Mouse (Mus musculus) stomach, embryonic 15.5 days (tissue): ENCODE measurements around the gene Slc8a1. TPM values are rescaled to one million over a fixed set of nuclear protein-coding genes. Genes with fewer than 3 reads are reported as not detected.

Experiments
- ATAC-seq: fragments of 200-750 bp; cut with Nextera tagmentation; 2 replicates; pipeline ENCODE4 v1.8.0; 2017; ENCODE audit warnings: low read depth, moderate number of reproducible peaks, moderate TSS enrichment; ENCODE audit not compliant: insufficient read depth, low FRiP score
- H3K27ac ChIP-seq: fragments of 300-500 bp; sonication (generic); 2 replicates; pipeline ENCODE4 v1.5.1; 2015; ENCODE audit warnings: mild to moderate bottlenecking, inconsistent platforms
- H3K27me3 ChIP-seq: fragments of 300-500 bp; sonication (generic); replicated peaks from 2 replicates; pipeline ENCODE4 v1.6.1; 2015; ENCODE audit warnings: inconsistent platforms
- H3K36me3 ChIP-seq: fragments of 300-500 bp; sonication (generic); 2 replicates; pipeline ENCODE4 v1.6.1; 2015; ENCODE audit warnings: inconsistent platforms
- H3K4me1 ChIP-seq: fragments of 300-500 bp; sonication (generic); 2 replicates; pipeline ENCODE4 v1.6.1; 2015; ENCODE audit warnings: inconsistent platforms
- H3K4me2 ChIP-seq: fragments of 300-500 bp; sonication (generic); 2 replicates; pipeline ENCODE4 v1.6.1; 2015; ENCODE audit warnings: mild to moderate bottlenecking, inconsistent platforms
- H3K4me3 ChIP-seq: fragments of 300-500 bp; sonication (generic); replicated peaks from 2 replicates; pipeline ENCODE4 v1.5.1; 2015; ENCODE audit warnings: inconsistent platforms
- H3K9ac ChIP-seq: fragments of 300-500 bp; sonication (generic); 2 replicates; pipeline ENCODE4 v1.6.1; 2015; ENCODE audit warnings: inconsistent platforms
- H3K9me3 ChIP-seq: fragments of 300-500 bp; sonication (generic); 2 replicates; pipeline ENCODE4 v1.6.1; 2016; ENCODE audit warnings: inconsistent platforms
- WGBS: fragments of 180-500 bp; shearing (Covaris S2); methylation state at CpG from one replicate; pipeline ENCODE4 v1.1.7; 2015; 5-methylcytosine and 5-hydroxymethylcytosine counted together
- polyA plus RNA-seq: library from polyadenylated mRNA; unstranded; fragments of >200 nt; fragmentation: Nextera tagmentation; extraction: Ambion mirVana; gene quantifications from 2 replicates; pipeline ENCODE4 v1.2.1, GENCODE M21; 2015

The Slc8a1 gene
- polyA plus RNA-seq, 1 experiment from 2014 or later: 7.4 TPM

GRCm38 (mm10) chr17:81550864-81551263 lies 187.3 kb downstream of the Slc8a1 start:
- no peak for ATAC-seq
- Histone ChIP-seq H3K27ac (no peak overlapping the region), H3K4me3 (no peak overlapping the region), H3K4me2 (no peak overlapping the region), H3K27me3 (no peaks in the 10 kb centered on the region), H3K36me3 (no peaks in the 10 kb centered on the region), H3K4me1 (no peaks in the 10 kb centered on the region; the same call in 1 of the 2 replicates), H3K9ac (no peak overlapping the region), H3K9me3 (no peaks in the 10 kb centered on the region)
- 83% methylated on average over 3 of the region's 3 CpGs for WGBS

GRCm38 (mm10) chr17:81548016-81548415 lies 190.2 kb downstream of the Slc8a1 start:
- Histone ChIP-seq H3K27ac (no peak overlapping the region), H3K9me3 (no peaks in the 10 kb centered on the region), H3K4me2 (no peak overlapping the region), H3K4me3 (no peak overlapping the region), H3K36me3 (no peaks in the 10 kb centered on the region), H3K4me1 (no peaks in the 10 kb centered on the region; the same call in 1 of the 2 replicates), H3K27me3 (no peaks in the 10 kb centered on the region), H3K9ac (no peak overlapping the region)
- 36% methylated on average over 4 of the region's 4 CpGs for WGBS
- ATAC-seq: no peak

GRCm38 (mm10) chr17:81546525-81546924 lies 191.7 kb downstream of the Slc8a1 start:
- Histone ChIP-seq H3K9me3 (no peaks in the 10 kb centered on the region), H3K27me3 (no peaks in the 10 kb centered on the region), H3K27ac (no peak overlapping the region), H3K9ac (no peak overlapping the region), H3K4me2 (no peak overlapping the region), H3K36me3 (no peaks in the 10 kb centered on the region), H3K4me3 (no peak overlapping the region), H3K4me1 (no peaks in the 10 kb centered on the region; the same call in 1 of the 2 replicates)
- no peak for ATAC-seq
- WGBS: 69% methylated on average over 6 of the region's 6 CpGs

- no peaks in the 10 kb centered on the region for H3K36me3 ChIP-seq
- WGBS: 80% methylated on average over 5 of the region's 5 CpGs
- no peak overlapping the region for H3K4me2 ChIP-seq
- no peak overlapping the region for H3K4me3 ChIP-seq
- no peak overlapping the region for H3K9ac ChIP-seq
- H3K9me3 ChIP-seq: no peaks in the 10 kb centered on the region
- no peaks in the 10 kb centered on the region for H3K27me3 ChIP-seq
- no peak overlapping the region for H3K27ac ChIP-seq
- H3K4me1 ChIP-seq: no peaks in the 10 kb centered on the region; the same call in 1 of the 2 replicates
- no peak for ATAC-seq
Observed at GRCm38 (mm10) chr17:81546012-81546411, 192.2 kb downstream of the Slc8a1 start.

GRCm38 (mm10) chr17:81544926-81545325 lies 193.3 kb downstream of the Slc8a1 start:
- no peaks in the 10 kb centered on the region for H3K36me3 ChIP-seq
- no peak overlapping the region for H3K4me2 ChIP-seq
- WGBS: 87% methylated on average over 3 of the region's 3 CpGs
- H3K9me3 ChIP-seq: no peaks in the 10 kb centered on the region
- no peaks in the 10 kb centered on the region; the same call in 1 of the 2 replicates for H3K4me1 ChIP-seq
- no peak overlapping the region for H3K4me3 ChIP-seq
- H3K9ac ChIP-seq: no peak overlapping the region
- H3K27me3 ChIP-seq: no peaks in the 10 kb centered on the region
- ATAC-seq: no peak
- no peak overlapping the region for H3K27ac ChIP-seq

GRCm38 (mm10) chr17:81542313-81543185 lies 195.6 kb downstream of the Slc8a1 start:
- no peak overlapping the region for H3K9ac ChIP-seq
- no peaks in the 10 kb centered on the region for H3K27me3 ChIP-seq
- no peaks in the 10 kb centered on the region for H3K9me3 ChIP-seq
- H3K4me3 ChIP-seq: no peak overlapping the region
- no peak overlapping the region for H3K27ac ChIP-seq
- no peak for ATAC-seq
- H3K4me2 ChIP-seq: no peak overlapping the region
- 83% methylated on average over 12 of the region's 12 CpGs for WGBS
- no peaks in the 10 kb centered on the region; the same call in 1 of the 2 replicates for H3K4me1 ChIP-seq
- no peaks in the 10 kb centered on the region for H3K36me3 ChIP-seq

GRCm38 (mm10) chr17:81538163-81539160 lies 199.7 kb downstream of the Slc8a1 start:
- 60% methylated on average over 9 of the region's 9 CpGs for WGBS

GRCm38 (mm10) chr17:81536093-81536492 lies 202.1 kb downstream of the Slc8a1 start:
- Histone ChIP-seq H3K9ac (no peak overlapping the region), H3K36me3 (no peaks in the 10 kb centered on the region), H3K4me1 (no peaks in the 10 kb centered on the region), H3K9me3 (no peaks in the 10 kb centered on the region), H3K4me3 (no peak overlapping the region), H3K4me2 (no peak overlapping the region), H3K27ac (no peak overlapping the region), H3K27me3 (no peaks in the 10 kb centered on the region)
- WGBS: 86% methylated on average over 3 of the region's 3 CpGs
- ATAC-seq: no peak

More at GRCm38 (mm10) chr17:81538163-81539160, 199.7 kb downstream of the Slc8a1 start:
- Histone ChIP-seq H3K36me3 (no peaks in the 10 kb centered on the region), H3K27ac (no peak overlapping the region), H3K4me3 (no peak overlapping the region), H3K9ac (no peak overlapping the region), H3K9me3 (no peaks in the 10 kb centered on the region), H3K27me3 (no peaks in the 10 kb centered on the region), H3K4me1 (no peaks in the 10 kb centered on the region), H3K4me2 (no peak overlapping the region)
- ATAC-seq: no peak

GRCm38 (mm10) chr17:81529849-81530248 lies 208.3 kb downstream of the Slc8a1 start:
- 41% methylated on average over 2 of the region's 2 CpGs for WGBS
- H3K4me3 ChIP-seq: no peak overlapping the region
- H3K4me1 ChIP-seq: no peaks in the 10 kb centered on the region
- no peak overlapping the region for H3K9ac ChIP-seq
- H3K27me3 ChIP-seq: no peaks in the 10 kb centered on the region
- ATAC-seq: no peak
- no peak overlapping the region for H3K4me2 ChIP-seq
- H3K36me3 ChIP-seq: no peaks in the 10 kb centered on the region
- no peak overlapping the region; the same call in 1 of the 2 replicates for H3K27ac ChIP-seq
- H3K9me3 ChIP-seq: no peaks in the 10 kb centered on the region

GRCm38 (mm10) chr17:81528940-81529339 lies 209.2 kb downstream of the Slc8a1 start:
- Histone ChIP-seq H3K4me1 (no peaks in the 10 kb centered on the region), H3K9ac (no peak overlapping the region), H3K4me3 (no peak overlapping the region), H3K4me2 (no peak overlapping the region), H3K9me3 (no peaks in the 10 kb centered on the region), H3K27me3 (no peaks in the 10 kb centered on the region), H3K27ac (no peak overlapping the region), H3K36me3 (no peaks in the 10 kb centered on the region)
- ATAC-seq: no peak
- 65% methylated on average over 4 of the region's 4 CpGs for WGBS

GRCm38 (mm10) chr17:81526463-81526862 lies 211.7 kb downstream of the Slc8a1 start:
- Histone ChIP-seq H3K9me3 (no peaks in the 10 kb centered on the region), H3K9ac (no peak overlapping the region), H3K4me3 (no peak overlapping the region), H3K36me3 (no peaks in the 10 kb centered on the region), H3K27me3 (no peaks in the 10 kb centered on the region), H3K27ac (no peak overlapping the region), H3K4me1 (no peaks in the 10 kb centered on the region), H3K4me2 (no peak overlapping the region)
- no peak for ATAC-seq
- WGBS: 91% methylated on average over 3 of the region's 3 CpGs
